Mouse (Mus musculus) brain, embryonic 14.5 days (tissue): ENCODE data around the gene Dpm3. TPM values are rescaled to one million over a fixed set of nuclear protein-coding genes. Genes with fewer than 3 reads are reported as not detected.

Experiments
- DNase-seq: peaks from one replicate; pipeline ENCODE4 v3.0.0-alpha.2; 2011; ENCODE audit warnings: low read depth
- CTCF ChIP-seq: fragments of 200-500 bp; IDR thresholded peaks from 2 replicates; pipeline ENCODE4 v1.5.1; 2012; ENCODE audit warnings: inconsistent platforms, mild to moderate bottlenecking, moderate library complexity, borderline replicate concordance; ENCODE audit not compliant: insufficient read depth, insufficient read length; ENCODE audit errors: extremely low read depth
- POLR2A ChIP-seq: fragments of 200-500 bp; IDR thresholded peaks from 2 replicates; pipeline ENCODE4 v1.6.1; 2012; ENCODE audit warnings: mild to moderate bottlenecking, inconsistent platforms, borderline replicate concordance; ENCODE audit not compliant: poor library complexity, insufficient read depth, insufficient read length, severe bottlenecking; ENCODE audit errors: extremely low read depth
- polyA plus RNA-seq: library from polyadenylated mRNA; depleted of rRNA; stranded (reverse); fragments of >200 nt; gene quantifications from 2 replicates; pipeline ENCODE4 v1.2.3, GENCODE M21; 2012

The Dpm3 gene
- polyA plus RNA-seq, 1 experiment, result 145 TPM

- peak; percentile 52 for DNase-seq
- TF ChIP-seq POLR2A, result no peak
- no peak for TF ChIP-seq CTCF
Measured at GRCm38 (mm10) chr3:89280050-89280605, 21.0 kb downstream of the Dpm3 start.

GRCm38 (mm10) chr3:89280606-89281511 lies 21.7 kb downstream of the Dpm3 start, which contains the start of gene Efna1:
TSS of gene Efna1 (minus strand) at chr3:89281142.
- peak; percentile 71 for DNase-seq
- no peak for TF ChIP-seq CTCF
- TF ChIP-seq POLR2A, result no peak

- TF ChIP-seq POLR2A (no peak), CTCF (peak; percentile 95)
- DNase-seq, result peak; percentile 90
Measured at GRCm38 (mm10) chr3:89281579-89282290, 22.6 kb downstream of the Dpm3 start.

- no peak for DNase-seq
- TF ChIP-seq POLR2A (no peak), CTCF (no peak)
Measured at GRCm38 (mm10) chr3:89282291-89282643, 23.1 kb downstream of the Dpm3 start.

- TF ChIP-seq POLR2A (no peak), CTCF (no peak)
- DNase-seq, result no peak
Measured at GRCm38 (mm10) chr3:89284261-89284660, 25.1 kb downstream of the Dpm3 start.

GRCm38 (mm10) chr3:89285526-89285925 lies 26.4 kb downstream of the Dpm3 start:
- TF ChIP-seq CTCF (no peak), POLR2A (no peak)
- no peak for DNase-seq

GRCm38 (mm10) chr3:89287286-89287685 lies 28.1 kb downstream of the Dpm3 start:
- TF ChIP-seq CTCF (no peak), POLR2A (no peak)
- no peak for DNase-seq

GRCm38 (mm10) chr3:89288503-89288928 lies 29.4 kb downstream of the Dpm3 start:
- no peak for DNase-seq
- TF ChIP-seq POLR2A (no peak), CTCF (no peak)

- no peak for TF ChIP-seq POLR2A
- TF ChIP-seq CTCF, result no peak
- no peak for DNase-seq
Measured at GRCm38 (mm10) chr3:89291874-89292273, 32.7 kb downstream of the Dpm3 start.

GRCm38 (mm10) chr3:89292303-89292702 lies 33.1 kb downstream of the Dpm3 start:
- DNase-seq, result no peak
- no peak for TF ChIP-seq POLR2A
- no peak for TF ChIP-seq CTCF

GRCm38 (mm10) chr3:89293247-89293918 lies 34.2 kb downstream of the Dpm3 start:
- TF ChIP-seq POLR2A, result no peak
- TF ChIP-seq CTCF, result no peak
- no peak for DNase-seq
